Mouse (Mus musculus) bone marrow, adult 2 months (tissue): ENCODE measurements around the gene Ssc4d.

Experiments used
- CTCF ChIP-seq: fragments of 200-500 bp; IDR thresholded peaks from 2 replicates; pipeline ENCODE4 v1.5.1; 2011; ENCODE audit warnings: low read length, control low read depth; ENCODE audit not compliant: control insufficient read depth, insufficient read depth
- POLR2A ChIP-seq: fragments of 200-500 bp; IDR thresholded peaks from 2 replicates; pipeline ENCODE4 v1.6.1; 2011; ENCODE audit warnings: low read depth, mild to moderate bottlenecking, control low read depth, low read length, borderline replicate concordance; ENCODE audit not compliant: control insufficient read depth

DNA sequence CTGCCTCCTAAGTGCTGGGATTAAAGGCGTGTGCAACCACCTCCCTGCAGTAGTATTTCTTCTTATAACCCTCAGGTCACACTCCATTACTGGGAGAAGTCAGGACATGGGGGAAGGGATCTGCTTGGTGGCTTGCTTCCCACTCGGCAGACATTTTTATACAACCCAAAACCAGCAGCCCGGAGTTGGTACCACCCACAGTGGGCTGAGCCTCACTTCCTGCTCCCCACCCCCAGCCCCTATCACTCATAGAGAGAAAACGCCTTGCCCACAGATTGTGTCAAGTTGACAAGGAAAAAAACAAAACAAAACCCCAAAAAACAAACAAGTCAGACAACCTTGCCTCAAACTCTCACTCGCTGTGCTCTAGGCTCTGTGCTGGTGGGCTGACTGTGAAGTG is 61.1 kb downstream of the Ssc4d start:
- TF ChIP-seq CTCF: no peak
- TF ChIP-seq POLR2A: no peak
